Mouse (Mus musculus): Measurements from ENCODE around the gene Gli1. TPM values are rescaled to one million over a fixed set of nuclear protein-coding genes. Genes with fewer than 3 reads are reported as not detected.

Gene Gli1
- not detected for polyA plus RNA-seq (2014; fragmentation: Illumina TruSeq; extraction: RNeasy Lipid Tissue Mini Kit (QIAGEN cat#74804); ENCODE audit: low read depth, low replicate concordance)

GRCm38 (mm10) chr10:127341891-127342639, at the start of gene Gli1:
Gli1 (minus strand) TSS chr10:127341974.

GRCm38 (mm10) chr10:127380251-127380691, 38.5 kb upstream of the Gli1 start, which contains the start of gene R3hdm2:
R3hdm2 (plus strand) TSS chr10:127380327.

GRCm38 (mm10) chr10:127369834-127370820, 28.4 kb upstream of the Gli1 start, which contains the start of gene Inhbc:
Inhbc (minus strand) TSS chr10:127370431.

GRCm38 (mm10) chr10:127353909-127354895, 12.4 kb upstream of the Gli1 start, which contains the start of gene Inhbe:
Inhbe (minus strand) TSS chr10:127354411.

GRCm38 (mm10) chr10:127321621-127322020, 20.2 kb downstream of the Gli1 start, which contains the start of gene Arhgap9:
Arhgap9 (plus strand) TSS chr10:127321964.

GRCm38 (mm10) chr10:127311476-127312355, 30.1 kb downstream of the Gli1 start, which contains the start of gene Mars:
Mars (minus strand) TSS chr10:127311786.

GRCm38 (mm10) chr10:127288800-127289572, 52.8 kb downstream of the Gli1 start, which contains the start of gene Mbd6:
Mbd6 (minus strand) TSS chr10:127289018.

Other genes starting within 250 kb of the Gli1 start
- 25.1 TPM for gene Os9, start 220.8 kb downstream of the Gli1 start, polyA plus RNA-seq (2014; fragmentation: Illumina TruSeq; extraction: RNeasy Lipid Tissue Mini Kit (QIAGEN cat#74804); ENCODE audit: low read depth, low replicate concordance)
- gene B4galnt1, start 176.7 kb downstream of the Gli1 start, polyA plus RNA-seq (2014; fragmentation: Illumina TruSeq; extraction: RNeasy Lipid Tissue Mini Kit (QIAGEN cat#74804); ENCODE audit: low read depth, low replicate concordance): 5.3 TPM
- gene Slc26a10, start 161.3 kb downstream of the Gli1 start, polyA plus RNA-seq (2014; fragmentation: Illumina TruSeq; extraction: RNeasy Lipid Tissue Mini Kit (QIAGEN cat#74804); ENCODE audit: low read depth, low replicate concordance): 1.7 TPM
- 1.2 TPM for gene Arhgef25, start 151.9 kb downstream of the Gli1 start, polyA plus RNA-seq (2014; fragmentation: Illumina TruSeq; extraction: RNeasy Lipid Tissue Mini Kit (QIAGEN cat#74804); ENCODE audit: low read depth, low replicate concordance)
- 0.64 TPM for gene Dtx3, start 146.2 kb downstream of the Gli1 start, polyA plus RNA-seq (2014; fragmentation: Illumina TruSeq; extraction: RNeasy Lipid Tissue Mini Kit (QIAGEN cat#74804); ENCODE audit: low read depth, low replicate concordance)
- 5.8 TPM for gene Pip4k2c, start 130.4 kb downstream of the Gli1 start, polyA plus RNA-seq (2014; fragmentation: Illumina TruSeq; extraction: RNeasy Lipid Tissue Mini Kit (QIAGEN cat#74804); ENCODE audit: low read depth, low replicate concordance)
- gene Kif5a, start 78.6 kb downstream of the Gli1 start, polyA plus RNA-seq (2014; fragmentation: Illumina TruSeq; extraction: RNeasy Lipid Tissue Mini Kit (QIAGEN cat#74804); ENCODE audit: low read depth, low replicate concordance): 0.13 TPM
- 20.1 TPM for gene Dctn2, start 75.6 kb downstream of the Gli1 start, polyA plus RNA-seq (2014; fragmentation: Illumina TruSeq; extraction: RNeasy Lipid Tissue Mini Kit (QIAGEN cat#74804); ENCODE audit: low read depth, low replicate concordance)
- 1.9 TPM for gene Mbd6, start 53.0 kb downstream of the Gli1 start, polyA plus RNA-seq (2014; fragmentation: Illumina TruSeq; extraction: RNeasy Lipid Tissue Mini Kit (QIAGEN cat#74804); ENCODE audit: low read depth, low replicate concordance)
- 13.9 TPM for gene Mars, start 30.2 kb downstream of the Gli1 start, polyA plus RNA-seq (2014; fragmentation: Illumina TruSeq; extraction: RNeasy Lipid Tissue Mini Kit (QIAGEN cat#74804); ENCODE audit: low read depth, low replicate concordance)
- 0.29 TPM for gene Arhgap9, start 20.0 kb downstream of the Gli1 start, polyA plus RNA-seq (2014; fragmentation: Illumina TruSeq; extraction: RNeasy Lipid Tissue Mini Kit (QIAGEN cat#74804); ENCODE audit: low read depth, low replicate concordance)
- gene Inhbe, start 12.4 kb upstream of the Gli1 start, polyA plus RNA-seq (2014; fragmentation: Illumina TruSeq; extraction: RNeasy Lipid Tissue Mini Kit (QIAGEN cat#74804); ENCODE audit: low read depth, low replicate concordance): 8.0 TPM
- 29.8 TPM for gene Inhbc, start 28.5 kb upstream of the Gli1 start, polyA plus RNA-seq (2014; fragmentation: Illumina TruSeq; extraction: RNeasy Lipid Tissue Mini Kit (QIAGEN cat#74804); ENCODE audit: low read depth, low replicate concordance)
- 121 TPM for gene R3hdm2, start 38.4 kb upstream of the Gli1 start, polyA plus RNA-seq (2014; fragmentation: Illumina TruSeq; extraction: RNeasy Lipid Tissue Mini Kit (QIAGEN cat#74804); ENCODE audit: low read depth, low replicate concordance)
- not detected for gene Stac3, start 159.7 kb upstream of the Gli1 start, polyA plus RNA-seq (2014; fragmentation: Illumina TruSeq; extraction: RNeasy Lipid Tissue Mini Kit (QIAGEN cat#74804); ENCODE audit: low read depth, low replicate concordance)
- gene Ndufa4l2, start 173.0 kb upstream of the Gli1 start, polyA plus RNA-seq (2014; fragmentation: Illumina TruSeq; extraction: RNeasy Lipid Tissue Mini Kit (QIAGEN cat#74804); ENCODE audit: low read depth, low replicate concordance): not detected
- gene Shmt2, start 180.5 kb upstream of the Gli1 start, polyA plus RNA-seq (2014; fragmentation: Illumina TruSeq; extraction: RNeasy Lipid Tissue Mini Kit (QIAGEN cat#74804); ENCODE audit: low read depth, low replicate concordance): 22.0 TPM
- not detected for gene Nxph4, start 192.6 kb upstream of the Gli1 start, polyA plus RNA-seq (2014; fragmentation: Illumina TruSeq; extraction: RNeasy Lipid Tissue Mini Kit (QIAGEN cat#74804); ENCODE audit: low read depth, low replicate concordance)

All from liver, adult 10 weeks (tissue).